Mouse (Mus musculus) left cerebral cortex, postnatal 10 days (tissue): ENCODE measurements at regions not wholly inside any gene's neighbourhood (a gene's known extent, or its start where the extent isn't known, plus 50 kb on each side); places are given as distances from the start of the nearest gene placed in this dataset.
"Not testable (repeated sequence)": the region's sequence is repeated elsewhere in the genome, so short reads cannot be mapped to it uniquely, and the experiment has no call there.

Source experiments
- DNase-seq, 2 experiments: peaks; one replicate each; pipeline ENCODE4 v3.0.0; 2021 to 2022; ENCODE audit warnings: low spot score in 2 of 2, mixed read lengths in 1 of 2; ENCODE audit errors: extremely low spot score in 1 of 2
- intact Hi-C: fragments of 180-260 bp; cut with DNase I; formaldehyde crosslinking; loops from one replicate; pipeline ENCODE4 v1.15.1; 2025

- intact Hi-C loops = not testable (repeated sequence)
- peak in 1 of 2 experiments; percentile 13 for DNase-seq
Observed at GRCm38 (mm10) chr2:109791921-109792320, 98.7 kb upstream of the Lin7c start.

DNA sequence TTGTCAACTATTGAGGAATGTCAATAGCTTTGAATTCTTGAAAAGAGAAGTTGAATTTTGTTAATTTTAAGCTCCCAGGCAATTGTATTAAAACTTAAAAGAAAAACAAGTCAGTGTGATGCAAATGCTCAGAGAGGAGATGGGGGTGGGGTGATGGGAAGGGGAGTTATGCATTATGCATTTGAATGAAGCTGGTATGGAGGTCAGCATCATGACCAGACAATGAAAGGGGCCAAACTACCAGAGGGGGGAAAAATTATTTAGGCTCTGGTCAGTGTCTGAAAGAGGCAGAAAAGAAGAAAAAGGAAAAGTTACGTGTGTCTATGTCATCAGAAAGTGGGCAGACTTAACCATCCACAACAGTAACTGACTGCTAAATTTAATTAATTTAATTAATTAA, 73.7 kb upstream of the Lin7c start:
- DNase-seq = no peak
- intact Hi-C loops = loop anchor here (5.0 kb wide), 1 partner anchor 450 kb away; no protein-coding TSS in a partner anchor

DNA sequence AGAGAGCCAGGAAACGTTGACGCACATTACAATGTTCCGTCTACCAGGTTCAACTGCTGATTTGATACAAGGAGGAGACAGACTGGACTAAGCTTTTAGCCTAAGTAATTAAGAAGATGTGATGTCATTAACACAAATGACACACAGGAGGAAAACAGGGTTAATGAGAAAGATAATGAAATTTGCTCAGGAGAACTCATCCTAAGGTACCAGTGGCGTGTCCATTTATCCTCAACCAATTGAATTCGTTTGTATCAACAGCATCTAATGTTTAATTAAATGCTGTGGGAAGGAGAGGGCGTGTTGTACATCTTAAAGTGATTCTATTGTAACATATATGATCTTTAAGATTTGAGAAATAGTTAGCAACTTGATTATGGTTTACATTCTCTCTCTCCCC, 70.3 kb upstream of the Lin7c start:
- intact Hi-C loops = no loop called here
- no peak for DNase-seq

DNA sequence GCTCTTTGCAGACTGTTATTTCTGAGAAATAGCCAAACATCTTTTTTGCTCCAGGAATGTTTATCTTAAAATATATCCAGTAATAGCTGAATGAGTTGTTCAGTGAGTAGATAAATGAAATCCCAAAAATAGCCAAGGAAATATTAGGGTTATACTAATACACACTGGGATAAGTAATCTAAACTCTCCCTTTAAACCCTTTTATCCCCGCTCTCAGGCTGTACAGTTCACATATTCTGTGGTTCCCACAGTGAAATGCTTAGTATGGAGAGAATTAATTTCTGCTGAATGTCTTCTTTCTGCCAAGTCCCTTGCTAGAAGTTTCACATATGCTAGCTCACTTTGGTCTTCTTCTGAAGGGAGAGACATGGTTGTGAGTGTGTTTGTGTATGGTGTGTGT, 69.8 kb upstream of the Lin7c start:
- no peak for DNase-seq

GRCm38 (mm10) chr2:109822993-109823830, 67.4 kb upstream of the Lin7c start:
- intact Hi-C loops = no loop called here
- no peak for DNase-seq

More for the DNA sequence above, 69.8 kb upstream of the Lin7c start:
- intact Hi-C loops = no loop called here

- intact Hi-C loops = no loop called here
- DNase-seq = no peak
Observed at GRCm38 (mm10) chr2:109840258-109840657, 50.4 kb upstream of the Lin7c start.
